Mouse (Mus musculus) large intestine, adult 2 months (tissue): Measurements from ENCODE around the gene Crb2. TPM values are rescaled to one million over a fixed set of nuclear protein-coding genes. Genes with fewer than 3 reads are reported as not detected.

Experiments used
- DNase-seq: peaks from one replicate; pipeline ENCODE4 v3.0.0-alpha.2; 2012; ENCODE audit warnings: low read depth, low spot score
- WGBS: fragments of 180-500 bp; shearing (Covaris S2); methylation state at CpG from one replicate; pipeline ENCODE4 v1.1.7; 2018; 5-methylcytosine and 5-hydroxymethylcytosine counted together
- polyA plus RNA-seq: library from polyadenylated mRNA; depleted of rRNA; stranded (reverse); fragments of >200 nt; gene quantifications from 2 replicates; pipeline ENCODE4 v1.2.3, GENCODE M21; 2012; rRNA removed

Gene Crb2
- polyA plus RNA-seq, 1 experiment = 0.25 TPM

- WGBS = 77% methylated on average over 7 of the region's 7 CpGs
- DNase-seq = no peak
Observed at GRCm38 (mm10) chr2:37842151-37842569, 66.1 kb downstream of the Crb2 start.

GRCm38 (mm10) chr2:37842719-37843118 lies 66.7 kb downstream of the Crb2 start:
- no peak for DNase-seq
- 71% methylated on average over 4 of the region's 4 CpGs for WGBS

Other genes with a start within 250 kb of the Crb2 start
- gene Strbp, start 72.4 kb upstream of the Crb2 start, polyA plus RNA-seq = 4.2 and 5.2 TPM in 2 replicates